Mouse (Mus musculus): ENCODE measurements around the gene Phf20. TPM values are rescaled to one million over a fixed set of nuclear protein-coding genes. Genes with fewer than 3 reads are reported as not detected.
A peak's percentile ranks its signal among the peaks of the same experiment; 100 is the strongest.
"Not testable (repeated sequence)": the region's sequence is repeated elsewhere in the genome, so short reads cannot be mapped to it uniquely, and the experiment has no call there.

Gene Phf20
- polyA plus RNA-seq, 1 experiment from 2014 or later = 72.4 TPM

GRCm38 (mm10) chr2:156181592-156181991, 14.7 kb upstream of the Phf20 start:
- ATAC-seq = no peak
- WGBS = 72% methylated on average over 2 of the region's 2 CpGs

GRCm38 (mm10) chr2:156189241-156189640, 7.0 kb upstream of the Phf20 start:
- ATAC-seq; H3K4me1 ChIP-seq (replicated peaks); H3K9ac ChIP-seq; H3K27ac ChIP-seq; H3K36me3 ChIP-seq; H3K9me3 ChIP-seq; H3K4me3 ChIP-seq (replicated peaks); H3K4me2 ChIP-seq (replicated peaks); H3K27me3 ChIP-seq (replicated peaks): not testable (repeated sequence)
- 76% methylated on average over 7 of the region's 7 CpGs for WGBS

More at GRCm38 (mm10) chr2:156181592-156181991, 14.7 kb upstream of the Phf20 start:
- no peak overlapping the region for H3K9ac ChIP-seq
- no peaks in the 10 kb centered on the region for H3K27me3 ChIP-seq (replicated peaks)
- no peaks in the 10 kb centered on the region for H3K9me3 ChIP-seq
- no peak overlapping the region for H3K4me2 ChIP-seq (replicated peaks)
- H3K4me3 ChIP-seq (replicated peaks) = no peak overlapping the region
- H3K27ac ChIP-seq = no peak overlapping the region
- H3K36me3 ChIP-seq = 0 out of 2 replicates have a peak, but pooled peaks cover 3% of the 10 kb centered on the region
- peaks cover 7% of the 10 kb centered on the region; the same call in 1 of the 2 replicates for H3K4me1 ChIP-seq (replicated peaks)

GRCm38 (mm10) chr2:156190004-156190896, 6.0 kb upstream of the Phf20 start:
- H3K27me3 ChIP-seq (replicated peaks) = no peaks in the 10 kb centered on the region
- no peak overlapping the region for H3K9ac ChIP-seq
- no peaks in the 10 kb centered on the region for H3K9me3 ChIP-seq
- no peaks in the 10 kb centered on the region for H3K36me3 ChIP-seq
- H3K4me3 ChIP-seq (replicated peaks) = no peak overlapping the region
- no peak overlapping the region for H3K4me2 ChIP-seq (replicated peaks)
- 78% methylated on average over 14 of the region's 14 CpGs for WGBS
- no peak for ATAC-seq
- H3K4me1 ChIP-seq (replicated peaks) = no peaks in the 10 kb centered on the region
- no peak overlapping the region for H3K27ac ChIP-seq

GRCm38 (mm10) chr2:156191540-156191939, 4.7 kb upstream of the Phf20 start:
- H3K27me3 ChIP-seq (replicated peaks) = no peaks in the 10 kb centered on the region

GRCm38 (mm10) chr2:156192068-156192467, 4.2 kb upstream of the Phf20 start:
- Histone ChIP-seq H3K9me3 (no peaks in the 10 kb centered on the region), H3K27ac (no peak overlapping the region), H3K4me3 (replicated peaks) (no peak overlapping the region), H3K36me3 (no peaks in the 10 kb centered on the region), H3K9ac (no peak overlapping the region), H3K4me1 (replicated peaks) (peaks cover 3% of the 10 kb centered on the region; the same call in 1 of the 2 replicates), H3K4me2 (replicated peaks) (no peak overlapping the region), H3K27me3 (replicated peaks) (no peaks in the 10 kb centered on the region)
- 79% methylated on average over 2 of the region's 2 CpGs for WGBS
- no peak for ATAC-seq

More at GRCm38 (mm10) chr2:156191540-156191939, 4.7 kb upstream of the Phf20 start:
- WGBS = 86% methylated on average over 2 of the region's 2 CpGs
- Histone ChIP-seq H3K27ac (no peak overlapping the region), H3K9me3 (no peaks in the 10 kb centered on the region), H3K4me3 (replicated peaks) (no peak overlapping the region), H3K9ac (no peak overlapping the region), H3K4me1 (replicated peaks) (peaks cover 3% of the 10 kb centered on the region; the same call in 1 of the 2 replicates), H3K36me3 (no peaks in the 10 kb centered on the region), H3K4me2 (replicated peaks) (no peak overlapping the region)
- no peak for ATAC-seq

- ATAC-seq = no peak
- Histone ChIP-seq H3K4me2 (replicated peaks) (no peak overlapping the region), H3K36me3 (no peaks in the 10 kb centered on the region), H3K9me3 (no peaks in the 10 kb centered on the region), H3K27ac (no peak overlapping the region), H3K4me1 (replicated peaks) (peaks cover 8% of the 10 kb centered on the region), H3K9ac (no peak overlapping the region), H3K4me3 (replicated peaks) (no peak overlapping the region), H3K27me3 (replicated peaks) (no peaks in the 10 kb centered on the region)
- 80% methylated on average over 3 of the region's 3 CpGs for WGBS
These were observed 3.0 kb upstream of the Phf20 start for GRCm38 (mm10) chr2:156193066-156193862.

- H3K27me3 ChIP-seq (replicated peaks) = no peaks in the 10 kb centered on the region
- H3K9ac ChIP-seq = no peak overlapping the region
- no peak overlapping the region for H3K4me2 ChIP-seq (replicated peaks)
- peaks cover 12% of the 10 kb centered on the region for H3K4me1 ChIP-seq (replicated peaks)
- H3K27ac ChIP-seq = no peak overlapping the region
- H3K9me3 ChIP-seq = no peaks in the 10 kb centered on the region
- no peak for ATAC-seq
- no peak overlapping the region for H3K4me3 ChIP-seq (replicated peaks)
- H3K36me3 ChIP-seq = no peaks in the 10 kb centered on the region
These were observed 1.7 kb upstream of the Phf20 start for GRCm38 (mm10) chr2:156194571-156194970.

GRCm38 (mm10) chr2:156197129-156197911, 1.1 kb downstream of the Phf20 start:
- Histone ChIP-seq H3K9ac (peak overlapping the region; percentile 62), H3K36me3 (no peaks in the 10 kb centered on the region), H3K4me1 (replicated peaks) (peaks cover 13% of the 10 kb centered on the region), H3K4me3 (replicated peaks) (peak overlapping the region; percentile 66), H3K27me3 (replicated peaks) (no peaks in the 10 kb centered on the region), H3K27ac (peak overlapping the region; percentile 94), H3K4me2 (replicated peaks) (peak overlapping the region; percentile 63), H3K9me3 (no peaks in the 10 kb centered on the region)
- 1% methylated on average over 17 of the region's 17 CpGs for WGBS
- no peak for ATAC-seq

- 68% methylated on average over 3 of the region's 3 CpGs for WGBS
These were observed 3.7 kb downstream of the Phf20 start for GRCm38 (mm10) chr2:156199944-156200343.

GRCm38 (mm10) chr2:156201486-156201885, 5.2 kb downstream of the Phf20 start:
- no peak overlapping the region for H3K27ac ChIP-seq
- no peaks in the 10 kb centered on the region for H3K9me3 ChIP-seq
- H3K36me3 ChIP-seq = no peaks in the 10 kb centered on the region
- ATAC-seq = no peak
- H3K4me3 ChIP-seq (replicated peaks) = no peak overlapping the region
- H3K9ac ChIP-seq = no peak overlapping the region
- H3K4me1 ChIP-seq (replicated peaks) = peaks cover 18% of the 10 kb centered on the region
- WGBS = 88% methylated on average over 4 of the region's 4 CpGs
- H3K27me3 ChIP-seq (replicated peaks) = no peaks in the 10 kb centered on the region
- no peak overlapping the region for H3K4me2 ChIP-seq (replicated peaks)

More at GRCm38 (mm10) chr2:156199944-156200343, 3.7 kb downstream of the Phf20 start:
- no peak overlapping the region for H3K4me3 ChIP-seq (replicated peaks)
- no peaks in the 10 kb centered on the region for H3K36me3 ChIP-seq
- no peak overlapping the region for H3K4me2 ChIP-seq (replicated peaks)
- no peak overlapping the region for H3K9ac ChIP-seq
- no peak overlapping the region for H3K27ac ChIP-seq
- H3K4me1 ChIP-seq (replicated peaks) = peaks cover 21% of the 10 kb centered on the region
- no peaks in the 10 kb centered on the region for H3K9me3 ChIP-seq
- ATAC-seq = no peak
- H3K27me3 ChIP-seq (replicated peaks) = no peaks in the 10 kb centered on the region

GRCm38 (mm10) chr2:156202848-156203437, 6.7 kb downstream of the Phf20 start:
- Histone ChIP-seq H3K27ac (peak overlapping the region; percentile 56), H3K4me2 (replicated peaks) (no peak overlapping the region; the same call in 1 of the 2 replicates), H3K27me3 (replicated peaks) (no peaks in the 10 kb centered on the region), H3K4me3 (replicated peaks) (no peak overlapping the region), H3K9me3 (no peaks in the 10 kb centered on the region), H3K9ac (no peak overlapping the region), H3K36me3 (no peaks in the 10 kb centered on the region), H3K4me1 (replicated peaks) (peaks cover 14% of the 10 kb centered on the region)
- peak; percentile 58 for ATAC-seq
- WGBS = 35% methylated on average over 3 of the region's 3 CpGs
